Mouse (Mus musculus) testis, adult 2 months (tissue): ENCODE measurements around the gene Cux1. TPM values are rescaled to one million over a fixed set of nuclear protein-coding genes. Genes with fewer than 3 reads are reported as not detected.
A peak's percentile ranks its signal among the peaks of the same experiment; 100 is the strongest.
"Not testable (repeated sequence)": the region's sequence is repeated elsewhere in the genome, so short reads cannot be mapped to it uniquely, and the experiment has no call there.

ENCODE experiments used
- H3K27ac ChIP-seq: fragments of 200-500 bp; 2 replicates; pipeline ENCODE4 v1.5.1; 2012; ENCODE audit warnings: low read depth, low read length; ENCODE audit not compliant: control insufficient read depth, insufficient read depth
- H3K27me3 ChIP-seq: fragments of 200-500 bp; 2 replicates; pipeline ENCODE4 v1.6.1; 2012; ENCODE audit warnings: mild to moderate bottlenecking, low read length, moderate library complexity; ENCODE audit not compliant: control insufficient read depth, insufficient read depth
- H3K36me3 ChIP-seq: fragments of 200-500 bp; 2 replicates; pipeline ENCODE4 v1.6.1; 2012; ENCODE audit warnings: mild to moderate bottlenecking, low read length; ENCODE audit not compliant: control insufficient read depth, insufficient read depth
- H3K4me1 ChIP-seq: fragments of 200-500 bp; 2 replicates; pipeline ENCODE4 v1.6.1; 2012; ENCODE audit warnings: low read length; ENCODE audit not compliant: control insufficient read depth, insufficient read depth
- H3K4me3 ChIP-seq: fragments of 200-500 bp; 2 replicates; pipeline ENCODE4 v1.5.1; 2012; ENCODE audit warnings: low read depth, mild to moderate bottlenecking, low read length, moderate library complexity, mixed read lengths; ENCODE audit not compliant: control insufficient read depth
- CTCF ChIP-seq: fragments of 200-500 bp; IDR thresholded peaks from 2 replicates; pipeline ENCODE4 v1.5.1; 2012; ENCODE audit warnings: low read depth, mild to moderate bottlenecking, inconsistent platforms, low read length, moderate library complexity; ENCODE audit not compliant: control insufficient read depth, insufficient read depth, insufficient replicate concordance
- POLR2A ChIP-seq: fragments of 200-500 bp; IDR thresholded peaks from 2 replicates; pipeline ENCODE4 v1.6.1; 2012; ENCODE audit warnings: low read depth, mild to moderate bottlenecking, inconsistent platforms, low read length, moderate library complexity; ENCODE audit not compliant: control insufficient read depth
- polyA plus RNA-seq: library from polyadenylated mRNA; depleted of rRNA; stranded (reverse); fragments of >200 nt; gene quantifications from 2 replicates; pipeline ENCODE4 v1.2.3, GENCODE M21; 2012

Cux1 gene
- polyA plus RNA-seq, 1 experiment = 88.7 TPM

GRCm38 (mm10) chr5:136215958-136216357 is 351.3 kb downstream of the Cux1 start:
- H3K27me3 ChIP-seq = no peaks in the 10 kb centered on the region
- H3K36me3 ChIP-seq = no peaks in the 10 kb centered on the region
- peaks cover 3% of the 10 kb centered on the region for H3K4me1 ChIP-seq
- no peak overlapping the region for H3K4me3 ChIP-seq
- TF ChIP-seq POLR2A (no peak), CTCF (no peak)
- H3K27ac ChIP-seq = no peak overlapping the region

GRCm38 (mm10) chr5:136215211-136215610 is 352.1 kb downstream of the Cux1 start:
- H3K4me1 ChIP-seq = peaks cover 3% of the 10 kb centered on the region

GRCm38 (mm10) chr5:136213716-136214115 is 353.6 kb downstream of the Cux1 start:
- no peak overlapping the region for H3K27ac ChIP-seq
- no peaks in the 10 kb centered on the region for H3K36me3 ChIP-seq
- H3K4me1 ChIP-seq = peaks cover 3% of the 10 kb centered on the region
- no peak overlapping the region for H3K4me3 ChIP-seq
- no peaks in the 10 kb centered on the region for H3K27me3 ChIP-seq
- no peak for TF ChIP-seq POLR2A
- TF ChIP-seq CTCF = no peak

More at GRCm38 (mm10) chr5:136215211-136215610, 352.1 kb downstream of the Cux1 start:
- Histone ChIP-seq H3K27ac (no peak overlapping the region), H3K36me3 (no peaks in the 10 kb centered on the region), H3K27me3 (no peaks in the 10 kb centered on the region), H3K4me3 (no peak overlapping the region)
- TF ChIP-seq POLR2A = no peak
- peak; percentile 49; the same call in 1 of the 2 replicates for TF ChIP-seq CTCF

DNA sequence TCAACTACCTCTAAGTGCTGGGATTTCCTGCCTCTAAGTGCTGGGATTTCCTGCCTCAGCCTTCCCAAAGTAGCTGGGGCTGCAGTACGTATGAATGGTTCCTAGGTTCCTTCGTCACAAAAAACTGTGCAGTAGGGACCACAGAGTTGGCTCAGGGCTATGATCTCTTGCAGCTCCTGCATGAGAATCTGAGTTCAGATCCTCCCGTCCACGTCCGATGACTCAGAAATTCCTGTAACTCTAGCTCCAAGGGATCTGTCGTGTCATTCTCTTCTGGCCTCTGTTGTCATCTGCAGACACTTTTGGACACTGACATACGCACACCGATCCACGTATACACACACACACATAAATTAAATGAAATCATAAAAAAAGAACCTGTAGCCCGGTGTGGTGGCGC is 354.6 kb downstream of the Cux1 start:
- no peak overlapping the region for H3K4me3 ChIP-seq
- peaks cover 3% of the 10 kb centered on the region for H3K4me1 ChIP-seq
- TF ChIP-seq POLR2A (no peak), CTCF (no peak)
- no peaks in the 10 kb centered on the region for H3K36me3 ChIP-seq
- H3K27ac ChIP-seq = no peak overlapping the region
- H3K27me3 ChIP-seq = no peaks in the 10 kb centered on the region

DNA sequence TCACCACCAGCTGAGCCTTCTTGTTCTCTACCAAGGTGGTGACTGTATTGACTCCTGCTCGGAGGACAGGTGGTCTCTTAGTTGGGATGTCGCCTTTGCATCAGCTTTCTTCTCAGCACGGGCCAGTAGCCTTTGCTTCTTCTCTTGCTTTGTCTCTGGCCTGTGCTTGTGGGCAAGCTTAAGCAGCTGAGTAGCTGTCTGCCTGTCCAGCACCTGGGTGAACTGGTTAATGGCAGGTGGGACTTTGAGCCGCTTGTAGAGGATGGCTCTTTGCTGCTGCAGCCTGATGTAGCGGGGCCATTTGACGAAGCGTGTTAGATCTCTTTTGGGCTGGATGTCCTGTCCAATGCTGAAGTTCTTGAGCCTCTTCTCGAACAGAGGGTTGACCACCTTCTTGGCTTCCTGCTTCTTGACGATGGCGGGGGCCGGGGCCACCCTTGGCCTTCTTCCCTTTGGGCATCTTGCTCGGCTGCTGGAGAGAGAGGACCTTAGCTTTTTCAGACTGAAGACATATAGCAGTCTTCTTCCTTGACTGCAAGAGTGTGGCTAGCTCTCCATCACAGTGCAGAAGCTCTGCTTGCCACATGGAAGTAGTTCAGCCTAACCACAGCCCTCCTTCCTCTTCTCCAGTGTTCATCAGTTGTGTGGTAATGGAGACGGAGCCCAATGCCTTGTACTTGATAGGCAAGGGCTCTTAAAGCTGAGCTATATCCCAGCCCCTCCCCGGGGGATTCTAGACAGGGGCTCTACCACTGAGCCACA is 355.8 kb downstream of the Cux1 start:
- H3K27ac ChIP-seq, H3K4me1 ChIP-seq, H3K4me3 ChIP-seq, H3K27me3 ChIP-seq, H3K36me3 ChIP-seq: not testable (repeated sequence)

- no peak for TF ChIP-seq CTCF
- TF ChIP-seq POLR2A = no peak
- peaks cover 3% of the 10 kb centered on the region; the same call in 1 of the 2 replicates for H3K4me1 ChIP-seq
- no peak overlapping the region for H3K27ac ChIP-seq
Measured at GRCm38 (mm10) chr5:136210549-136210948, 356.7 kb downstream of the Cux1 start.

GRCm38 (mm10) chr5:136201832-136202231 is 365.5 kb downstream of the Cux1 start:
- Histone ChIP-seq H3K4me3 (no peak overlapping the region), H3K4me1 (peaks cover 7% of the 10 kb centered on the region), H3K27ac (no peak overlapping the region), H3K36me3 (no peaks in the 10 kb centered on the region), H3K27me3 (no peaks in the 10 kb centered on the region)
- TF ChIP-seq POLR2A (no peak), CTCF (peak; percentile 71)

More at GRCm38 (mm10) chr5:136210549-136210948, 356.7 kb downstream of the Cux1 start:
- Histone ChIP-seq H3K36me3 (no peaks in the 10 kb centered on the region), H3K27me3 (no peaks in the 10 kb centered on the region), H3K4me3 (no peak overlapping the region)
